Mouse (Mus musculus): Measurements from ENCODE around the gene Susd1.
A peak's percentile ranks its signal among the peaks of the same experiment; 100 is the strongest.

Susd1 gene

GRCm38 (mm10) chr4:59434039-59434438 is 4.4 kb downstream of the Susd1 start:
- no peak for DNase-seq (ENCODE audit: low read depth)

GRCm38 (mm10) chr4:59429128-59429527 is 9.3 kb downstream of the Susd1 start:
- DNase-seq (ENCODE audit: low read depth), result no peak

GRCm38 (mm10) chr4:59426429-59426828 is 12.0 kb downstream of the Susd1 start:
- DNase-seq (ENCODE audit: low read depth), result no peak

GRCm38 (mm10) chr4:59422808-59423207 is 15.6 kb downstream of the Susd1 start:
- no peak for DNase-seq (ENCODE audit: low read depth)

- DNase-seq (ENCODE audit: low read depth), result peak; percentile 38
These were observed 16.2 kb downstream of the Susd1 start for GRCm38 (mm10) chr4:59422025-59422783.

DNA sequence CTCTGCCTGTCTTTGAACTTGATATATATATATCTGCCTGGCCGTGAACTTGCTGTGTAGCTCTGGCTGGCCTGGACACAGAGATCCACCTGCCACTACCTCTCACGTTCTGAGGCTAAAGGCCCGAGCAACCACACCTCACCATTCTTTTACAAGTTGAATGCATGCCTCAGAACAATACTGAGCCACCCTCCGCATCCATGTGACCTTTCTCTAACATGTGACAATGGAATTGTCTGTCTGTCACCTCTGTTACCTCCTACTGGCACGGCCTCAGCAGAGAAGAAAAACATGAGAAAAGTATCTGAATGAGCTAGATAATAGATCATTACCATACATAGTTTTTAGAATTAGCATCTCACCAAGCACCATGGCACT is 17.1 kb downstream of the Susd1 start:
- DNase-seq (ENCODE audit: low read depth), result no peak

GRCm38 (mm10) chr4:59420695-59421368 is 17.6 kb downstream of the Susd1 start:
- DNase-seq (ENCODE audit: low read depth), result no peak

DNA sequence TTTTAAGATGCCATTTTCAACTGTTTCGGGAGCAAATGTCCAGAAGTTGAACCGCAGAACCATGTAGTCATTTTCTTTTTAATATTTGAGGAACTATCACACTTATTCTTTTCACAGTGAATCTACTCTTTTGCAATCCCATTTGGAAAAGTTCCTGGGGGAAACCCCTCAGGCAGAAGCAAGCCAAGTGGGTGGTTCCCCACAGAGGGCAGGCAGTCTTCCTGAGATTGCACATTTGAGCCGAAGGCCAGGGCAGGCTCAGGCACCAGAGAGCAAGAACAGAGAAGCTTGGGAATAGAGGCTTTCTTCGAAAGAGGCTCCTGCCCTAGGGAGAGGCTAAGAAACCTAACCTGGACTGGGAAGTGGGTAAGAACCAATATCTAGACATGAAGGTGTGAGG is 19.2 kb downstream of the Susd1 start:
- DNase-seq (ENCODE audit: low read depth), result no peak

DNA sequence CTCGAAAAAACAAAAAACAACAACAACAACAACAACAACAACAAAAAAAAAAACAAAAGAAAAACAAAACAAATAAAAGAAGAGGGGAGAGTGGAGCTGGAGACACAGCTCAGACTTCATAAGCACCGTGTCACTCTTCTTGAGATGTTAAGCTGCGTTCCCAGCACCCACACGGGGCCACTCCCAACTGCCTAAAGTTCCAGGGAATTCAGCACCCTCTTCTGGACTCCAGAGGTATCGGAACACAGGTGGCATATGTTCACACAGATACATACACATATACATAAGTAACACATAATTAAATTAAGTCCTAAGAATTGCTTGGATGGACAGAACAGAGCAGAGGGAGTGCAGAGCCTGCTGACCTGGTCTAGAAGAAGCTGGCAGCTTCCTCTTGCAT is 25.0 kb downstream of the Susd1 start:
- no peak for DNase-seq (ENCODE audit: low read depth)

- DNase-seq (ENCODE audit: low read depth), result no peak
These were observed 27.3 kb downstream of the Susd1 start for GRCm38 (mm10) chr4:59411153-59411552.

GRCm38 (mm10) chr4:59407766-59408165 is 30.7 kb downstream of the Susd1 start:
- DNase-seq (ENCODE audit: low read depth), result no peak

DNA sequence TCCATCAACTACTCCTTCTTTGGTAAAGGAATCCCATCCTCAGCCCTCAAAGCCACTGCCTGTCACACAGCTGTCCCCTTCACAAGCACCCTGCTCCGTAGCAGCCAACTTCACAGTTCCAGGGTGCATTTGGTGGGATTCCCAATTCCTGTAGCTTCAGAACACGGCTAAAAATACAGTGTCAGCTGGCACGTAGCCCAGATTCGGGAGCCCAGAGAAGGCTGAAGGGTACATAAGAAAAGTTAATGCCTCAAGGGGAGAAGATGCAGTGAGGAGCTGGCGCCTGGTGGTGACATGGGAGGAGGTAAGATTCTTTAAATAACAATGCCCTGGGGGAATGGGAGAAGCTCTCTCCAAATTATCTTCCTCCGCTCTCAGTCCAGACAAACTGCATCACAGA is 34.1 kb downstream of the Susd1 start:
- no peak for DNase-seq (ENCODE audit: low read depth)

DNA sequence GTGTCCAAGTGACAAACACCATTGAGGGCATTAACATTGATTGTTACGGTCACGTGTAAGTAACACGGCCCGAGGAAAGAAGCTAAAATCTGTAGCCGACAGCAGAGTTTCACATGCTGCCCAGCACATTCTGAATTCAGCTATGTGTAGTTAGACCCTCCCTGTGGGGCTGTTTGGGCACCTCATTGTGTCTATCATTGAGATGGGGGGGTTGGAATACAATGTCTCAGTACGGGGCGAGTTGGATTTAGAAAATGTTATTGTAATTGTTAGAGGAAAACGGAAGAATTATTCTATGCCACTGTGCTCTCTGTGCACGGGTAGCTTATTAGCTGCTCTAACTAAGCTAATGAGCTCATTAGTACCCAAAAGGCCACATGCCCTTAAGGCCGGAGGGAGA is 37.5 kb downstream of the Susd1 start:
- no peak for DNase-seq (ENCODE audit: low read depth)

- DNase-seq (ENCODE audit: low read depth), result peak; percentile 74
These were observed 39.1 kb downstream of the Susd1 start for GRCm38 (mm10) chr4:59399343-59399742.

- DNase-seq (ENCODE audit: low read depth), result no peak
These were observed 42.9 kb downstream of the Susd1 start for GRCm38 (mm10) chr4:59395528-59395927.

DNA sequence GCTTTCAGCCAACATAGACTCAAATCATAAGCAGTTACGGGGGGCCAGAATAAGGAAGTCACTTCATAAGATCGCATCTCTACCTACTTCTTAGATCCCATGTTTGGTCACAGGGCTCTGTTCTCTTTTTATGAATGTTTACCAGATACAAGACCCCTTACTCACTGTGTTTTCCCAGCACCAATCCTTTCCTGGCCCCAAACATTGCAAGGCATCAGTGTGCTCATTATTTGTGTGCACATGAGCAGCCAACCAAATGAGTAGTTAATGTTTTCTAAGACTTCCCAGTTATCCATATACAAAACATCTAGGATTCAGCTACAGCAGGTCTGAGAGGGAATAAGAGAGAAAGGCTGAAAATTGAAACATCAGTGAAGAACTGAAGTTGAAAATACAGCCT is 44.3 kb downstream of the Susd1 start:
- DNase-seq (ENCODE audit: low read depth), result no peak

DNA sequence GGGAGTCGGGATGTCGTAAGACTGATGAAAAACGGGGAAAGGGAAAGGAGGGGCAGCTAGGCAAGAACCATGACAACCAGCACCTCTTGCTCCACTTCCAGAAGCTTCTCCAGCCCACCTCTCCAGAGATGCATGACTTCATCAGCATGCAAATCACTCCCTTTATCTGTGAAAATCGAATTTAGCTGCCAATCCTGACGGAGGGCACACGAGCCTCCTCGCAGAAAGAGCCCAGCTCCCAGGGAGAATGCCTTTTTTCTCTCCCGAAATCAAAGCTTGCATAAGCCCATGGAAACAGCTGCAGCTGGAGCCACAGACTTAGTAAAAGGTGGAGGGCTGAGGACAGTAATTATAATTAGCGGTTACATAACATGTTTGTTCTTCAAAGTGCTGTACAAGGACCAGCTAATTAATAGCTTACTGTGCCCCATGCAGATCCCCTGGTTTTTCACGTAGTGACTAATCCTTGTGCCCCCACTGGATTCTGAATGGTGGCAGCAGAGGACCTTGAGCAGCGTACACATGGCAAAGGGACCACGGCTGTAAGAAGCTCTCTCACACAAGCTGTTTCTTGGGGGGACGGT is 49.9 kb downstream of the Susd1 start:
- DNase-seq (ENCODE audit: low read depth), result no peak

DNA sequence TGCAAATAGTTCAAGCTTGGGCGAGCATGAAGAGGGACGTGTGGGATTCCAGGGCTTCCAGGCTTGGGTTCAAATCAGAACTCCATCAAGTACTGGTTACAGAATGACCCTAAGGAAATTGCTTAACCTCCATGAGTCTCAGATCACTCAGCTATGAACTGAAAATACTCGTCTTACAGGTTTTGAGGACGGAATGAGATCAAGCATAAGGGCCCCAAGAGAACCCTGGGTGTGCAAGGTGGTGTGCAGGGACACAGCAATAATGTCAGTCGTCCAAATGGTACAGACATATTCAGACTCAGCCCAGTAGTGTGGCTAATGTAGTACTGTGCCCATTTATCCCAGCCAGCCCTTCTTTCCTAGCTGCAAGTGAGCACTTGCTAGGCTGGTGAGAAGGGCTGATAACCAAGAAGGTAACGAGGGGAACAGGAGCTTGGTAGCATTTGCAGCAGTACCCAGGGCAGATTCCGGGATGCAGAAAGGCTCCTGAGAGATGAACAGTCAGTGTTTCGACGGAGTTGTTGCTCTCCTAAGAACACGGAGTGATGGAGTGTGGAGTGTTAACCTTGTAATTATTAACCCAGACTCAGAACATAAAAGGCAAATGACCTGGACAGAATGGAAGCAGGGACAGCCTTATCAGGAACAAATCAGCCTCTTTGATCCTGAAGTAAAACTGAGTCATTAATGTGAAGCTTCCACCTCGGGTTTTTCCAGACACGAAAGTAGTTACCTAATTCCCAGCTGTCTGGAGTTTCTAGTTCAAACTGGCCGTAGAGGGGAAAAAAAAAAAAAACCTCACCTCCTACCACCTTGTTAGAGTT is 50.8 kb downstream of the Susd1 start:
- no peak for DNase-seq (ENCODE audit: low read depth)

DNA sequence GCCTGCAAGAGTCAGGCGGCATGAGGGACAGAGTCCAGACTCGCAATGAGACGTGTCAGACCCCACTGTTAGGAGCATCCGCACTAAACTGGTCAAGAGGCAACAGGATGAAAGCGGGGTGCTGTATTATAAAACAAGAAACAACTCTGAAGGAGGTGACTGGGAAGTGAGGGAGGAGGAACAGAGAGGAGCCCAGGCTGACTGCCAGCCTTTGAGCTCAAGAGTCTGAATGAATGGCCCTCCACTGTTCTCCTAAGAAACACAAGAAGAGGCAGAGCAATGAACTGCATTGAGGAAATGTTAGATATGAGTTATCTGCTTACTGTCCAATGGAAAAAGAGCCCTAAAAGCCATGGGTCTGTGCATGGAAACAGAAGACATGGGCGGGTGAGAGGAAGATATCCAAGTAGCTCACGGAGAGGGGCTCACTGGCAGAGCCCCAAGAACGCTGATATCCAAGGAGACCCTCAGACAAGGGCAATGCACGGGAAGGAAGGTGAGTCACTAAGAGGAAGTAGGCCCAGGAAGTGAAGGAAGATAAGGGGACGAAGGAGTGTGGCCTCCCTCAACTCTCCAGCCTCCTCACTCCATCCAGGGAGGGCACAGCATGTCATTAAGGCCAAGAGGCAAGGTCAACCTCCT is 53.1 kb downstream of the Susd1 start:
- DNase-seq (ENCODE audit: low read depth), result no peak

GRCm38 (mm10) chr4:59383791-59384190 is 54.6 kb downstream of the Susd1 start:
- DNase-seq (ENCODE audit: low read depth), result no peak

- no peak for DNase-seq (ENCODE audit: low read depth)
These were observed 56.3 kb downstream of the Susd1 start for GRCm38 (mm10) chr4:59382131-59382530.
